Mouse (Mus musculus): Measurements from ENCODE around the gene Usp10. TPM values are rescaled to one million over a fixed set of nuclear protein-coding genes. Genes with fewer than 3 reads are reported as not detected.

The Usp10 gene
- total and polyA plus RNA-seq, 3 experiments = 80.0 to 161 (median 152) TPM

GRCm38 (mm10) chr8:119901349-119901748, 8.8 kb upstream of the Usp10 start:
- dilution Hi-C loops (cut with MboI; ENCODE audit: extremely low pct_ligation_motif_present, extremely low pct_unique_long_range_greater_than_20kb, low sequenced_read_pairs) (no loop called here), in situ Hi-C loops (cut with MboI; ENCODE audit: low pct_ligation_motif_present, low pct_unique_long_range_greater_than_20kb, low sequenced_read_pairs) (no loop called here)
- H3K36me3 ChIP-seq (replicated peaks in 1 of 2; ENCODE audit: control insufficient read depth in 1 of 2, insufficient read depth in 1 of 2, low read length in 1 of 2) = no peaks in the 10 kb centered on the region
- no peak overlapping the region for H3K9ac ChIP-seq (ENCODE audit: insufficient read depth, low read depth)
- H3K4me3 ChIP-seq (replicated peaks in 1 of 3; ENCODE audit: low read depth in 2 of 3, low read length in 2 of 3, poor library complexity in 1 of 3) = no peak overlapping the region
- TF ChIP-seq JUND (conservative IDR thresholded peaks at IDR 0.05; ENCODE audit: low read depth, low read length) (no peak), E2F4 (IDR thresholded peaks at IDR 0.05; ENCODE audit: insufficient replicate concordance, low read depth, low read length) (no peak), SIN3A (IDR thresholded peaks at IDR 0.05; ENCODE audit: low read length) (no peak), USF2 (conservative IDR thresholded peaks at IDR 0.05; ENCODE audit: low read depth, low read length) (no peak), MYC (IDR thresholded peaks at IDR 0.05; ENCODE audit: low read depth, low read length) (no peak), ELF1 (IDR thresholded peaks at IDR 0.05; ENCODE audit: low read depth, low read length) (no peak), MXI1 (IDR thresholded peaks at IDR 0.05; ENCODE audit: low read depth, low read length) (no peak), TCF12 (IDR thresholded peaks at IDR 0.05; ENCODE audit: low read depth, low read length) (no peak), ZNF384 (IDR thresholded peaks at IDR 0.05; ENCODE audit: low read depth, low read length) (no peak), PAX5 (IDR thresholded peaks at IDR 0.05; ENCODE audit: low read length) (no peak), EP300 (IDR thresholded peaks at IDR 0.05; ENCODE audit: low read length) (no peak), RCOR1 (conservative IDR thresholded peaks at IDR 0.05; ENCODE audit: low read depth, low read length) (no peak), ETS1 (conservative IDR thresholded peaks at IDR 0.05; ENCODE audit: low read depth, low read length) (no peak), MAZ (IDR thresholded peaks at IDR 0.05; ENCODE audit: low read depth, low read length) (no peak), KAT2A (IDR thresholded peaks at IDR 0.05; ENCODE audit: insufficient replicate concordance, low read length) (no peak), GABPA (IDR thresholded peaks at IDR 0.05; ENCODE audit: insufficient replicate concordance, low read depth, low read length) (no peak), JUN (IDR thresholded peaks at IDR 0.05; ENCODE audit: insufficient read depth, low read depth, low read length) (no peak)
- no peaks in the 10 kb centered on the region for H3K79me2 ChIP-seq (replicated peaks; ENCODE audit: control insufficient read depth, extremely low read depth, insufficient read depth, poor library complexity, severe bottlenecking)
- H3K4me2 ChIP-seq (ENCODE audit: insufficient read depth, low read depth, poor library complexity, severe bottlenecking) = no peak overlapping the region
- no peaks in the 10 kb centered on the region for H3K9me3 ChIP-seq (replicated peaks; ENCODE audit: low read length)
- no peak overlapping the region for H3K27ac ChIP-seq (ENCODE audit: insufficient read depth, low read depth)
- peaks cover 9% of the 10 kb centered on the region for H3K27me3 ChIP-seq (replicated peaks)
- no peak for DNase-seq (ENCODE audit: extremely low read depth)
- peaks cover 2 to 18% of the 10 kb centered on the region in 2 experiments; a peak in 3 of 4 replicates for H3K4me1 ChIP-seq (ENCODE audit: control insufficient read depth in 1 of 2, insufficient read depth in 2 of 2)

DNA sequence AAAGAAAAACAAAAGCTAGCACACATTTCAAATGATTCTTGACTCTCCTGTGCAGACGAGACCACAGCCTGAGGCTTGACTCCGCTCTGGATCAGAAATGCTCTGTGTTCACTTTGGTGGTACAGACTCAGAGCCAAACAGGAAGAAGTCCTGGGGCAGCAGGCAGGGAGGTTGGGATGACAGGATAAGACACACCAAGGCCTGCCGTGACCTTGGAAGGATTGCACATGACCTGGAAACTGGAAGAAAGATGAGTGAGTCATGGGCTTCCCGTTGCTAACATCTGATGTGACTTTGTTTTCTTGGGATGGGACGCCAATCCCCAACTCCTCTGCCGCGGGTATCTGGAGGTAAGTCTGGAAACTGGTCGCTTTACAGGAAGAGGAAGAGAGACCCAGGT, 8.2 kb upstream of the Usp10 start:
- peaks cover 2 to 18% of the 10 kb centered on the region in 2 experiments; a peak in 3 of 4 replicates for H3K4me1 ChIP-seq (ENCODE audit: control insufficient read depth in 1 of 2, insufficient read depth in 2 of 2)
- no peak overlapping the region for H3K9ac ChIP-seq (ENCODE audit: insufficient read depth, low read depth)
- H3K9me3 ChIP-seq (replicated peaks; ENCODE audit: low read length) = no peaks in the 10 kb centered on the region
- H3K79me2 ChIP-seq (replicated peaks; ENCODE audit: control insufficient read depth, extremely low read depth, insufficient read depth, poor library complexity, severe bottlenecking) = no peaks in the 10 kb centered on the region
- peaks cover 9% of the 10 kb centered on the region for H3K27me3 ChIP-seq (replicated peaks)
- H3K36me3 ChIP-seq (replicated peaks in 1 of 2; ENCODE audit: control insufficient read depth in 1 of 2, insufficient read depth in 1 of 2, low read length in 1 of 2) = no peaks in the 10 kb centered on the region
- DNase-seq (ENCODE audit: extremely low read depth) = no peak
- no peak overlapping the region for H3K4me2 ChIP-seq (ENCODE audit: insufficient read depth, low read depth, poor library complexity, severe bottlenecking)
- TF ChIP-seq NRF1 (IDR thresholded peaks at IDR 0.05; ENCODE audit: low read depth, low read length) (no peak), MYC (IDR thresholded peaks at IDR 0.05; ENCODE audit: low read depth, low read length) (no peak), JUND (conservative IDR thresholded peaks at IDR 0.05; ENCODE audit: low read depth, low read length) (no peak), JUN (IDR thresholded peaks at IDR 0.05; ENCODE audit: insufficient read depth, low read depth, low read length) (no peak), MAZ (IDR thresholded peaks at IDR 0.05; ENCODE audit: low read depth, low read length) (no peak), RAD21 (IDR thresholded peaks at IDR 0.05; ENCODE audit: low read depth, low read length) (no peak), ETS1 (conservative IDR thresholded peaks at IDR 0.05; ENCODE audit: low read depth, low read length) (no peak)
- H3K4me3 ChIP-seq (replicated peaks in 1 of 3; ENCODE audit: low read depth in 2 of 3, low read length in 2 of 3, poor library complexity in 1 of 3) = no peak overlapping the region
- dilution Hi-C loops (cut with MboI; ENCODE audit: extremely low pct_ligation_motif_present, extremely low pct_unique_long_range_greater_than_20kb, low sequenced_read_pairs) (no loop called here), in situ Hi-C loops (cut with MboI; ENCODE audit: low pct_ligation_motif_present, low pct_unique_long_range_greater_than_20kb, low sequenced_read_pairs) (no loop called here)
- H3K27ac ChIP-seq (ENCODE audit: insufficient read depth, low read depth) = no peak overlapping the region

All from CH12.LX (cell line).